Mouse (Mus musculus) kidney, postnatal 25 days (tissue): ENCODE results near the gene Exoc6b.
"Not testable (repeated sequence)": the region's sequence is repeated elsewhere in the genome, so short reads cannot be mapped to it uniquely, and the experiment has no call there.

ENCODE experiments used
- DNase-seq, 2 experiments: peaks; one replicate each; pipeline ENCODE4 v3.0.0; 2021; ENCODE audit warnings: mixed read lengths in 2 of 2

The Exoc6b gene

GRCm38 (mm10) chr6:85069023-85069985, at the start of gene Exoc6b:
Gene Exoc6b, minus strand, starts transcription at chr6:85069513.
- DNase-seq: peak; percentile 87 to 91

DNA sequence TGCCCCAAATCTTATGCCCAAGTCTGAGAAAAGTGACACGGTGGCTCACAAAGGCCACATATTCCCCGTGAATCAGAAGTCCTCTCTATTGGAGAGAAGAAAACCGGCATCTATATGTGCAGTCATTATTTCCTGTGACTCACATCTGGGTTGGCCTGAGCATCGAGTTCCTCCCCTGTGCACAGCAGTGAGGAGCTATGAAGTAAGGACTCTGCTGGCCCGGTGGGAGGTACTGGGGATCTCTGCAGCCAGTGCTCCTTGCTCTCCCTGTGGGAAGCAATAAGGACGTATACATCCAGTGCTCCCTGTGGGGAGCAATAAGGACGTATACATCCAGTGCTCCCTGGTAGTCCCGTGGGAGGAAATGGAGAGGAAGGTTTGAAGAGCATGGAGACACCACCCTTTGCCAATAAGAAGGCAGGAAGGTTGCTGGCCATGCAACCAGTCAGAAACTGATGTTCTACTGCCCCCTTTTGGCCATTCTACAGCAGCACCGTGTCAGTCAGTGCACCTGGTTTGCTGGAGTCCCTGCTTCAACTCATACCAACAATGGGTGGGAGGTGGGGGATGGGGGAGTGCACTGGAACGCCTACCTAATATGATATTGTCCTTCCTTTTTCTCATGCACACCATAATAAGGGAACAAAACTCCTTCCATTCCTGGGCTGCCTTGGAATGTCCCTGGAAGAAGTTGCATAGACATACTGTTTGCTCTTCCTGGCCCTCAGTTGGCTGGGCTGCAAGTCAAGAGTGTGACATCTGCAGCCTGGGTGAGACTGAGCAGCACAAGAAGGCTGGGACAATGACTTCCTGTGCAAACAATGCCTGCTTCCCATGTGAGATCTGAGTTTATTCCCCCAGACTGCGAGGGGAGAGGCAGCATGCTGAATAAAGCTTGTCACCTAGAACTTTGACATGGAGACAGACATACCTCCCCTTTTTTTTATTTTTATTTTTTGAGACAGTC, 48.5 kb upstream of the Exoc6b start:
- DNase-seq: peak; percentile 58 to 63

DNA sequence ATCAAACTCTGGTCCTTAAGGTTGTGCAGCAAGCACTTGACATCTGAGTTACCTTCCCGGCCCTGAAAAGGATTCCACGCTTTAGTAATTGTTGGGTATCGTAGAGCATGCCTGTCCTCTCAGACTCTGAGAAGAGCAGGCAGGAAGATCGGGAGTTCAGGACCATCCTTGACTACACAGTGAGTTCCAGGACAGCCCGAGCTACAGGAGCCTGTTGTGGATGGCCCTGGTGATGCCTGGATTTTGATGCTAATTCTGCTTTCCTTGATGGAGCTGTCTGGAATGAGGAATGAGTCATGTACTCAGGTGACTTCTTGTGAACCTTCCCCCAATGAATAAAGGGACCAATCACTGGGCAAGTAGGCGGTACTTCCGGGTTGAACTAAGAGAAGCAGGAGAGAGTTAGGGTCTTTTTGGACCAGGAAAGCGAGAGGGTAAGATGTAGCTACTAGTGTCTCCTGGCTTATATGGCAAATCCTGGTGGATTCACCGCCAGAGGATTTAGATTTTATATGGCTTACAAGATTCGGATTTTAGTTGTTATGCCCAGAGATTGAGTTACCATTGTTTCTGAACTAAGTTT, 35.8 kb upstream of the Exoc6b start:
- DNase-seq: no peak

DNA sequence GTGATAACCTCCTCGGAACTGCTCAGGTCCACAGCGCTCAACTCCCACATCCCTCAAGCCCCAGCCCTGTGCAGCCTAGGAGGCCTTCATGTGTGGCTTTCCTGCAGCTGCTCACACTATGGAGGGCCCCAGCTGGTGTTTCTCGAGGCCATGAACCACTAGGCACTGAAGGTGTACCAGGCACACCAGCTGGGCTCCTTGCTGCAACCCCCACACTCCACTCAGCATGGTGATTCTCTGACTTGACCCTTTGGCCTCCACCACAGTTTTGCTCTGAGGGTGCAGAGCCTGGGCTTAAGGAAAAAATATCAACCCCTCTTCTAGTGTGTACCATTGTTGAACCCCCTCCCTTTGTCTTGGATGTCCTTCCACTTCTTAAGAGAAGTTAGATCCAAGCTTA, 34.0 kb upstream of the Exoc6b start:
- DNase-seq: no peak

- DNase-seq: peak; percentile 40
Observed at GRCm38 (mm10) chr6:85096441-85096840, 27.1 kb upstream of the Exoc6b start.

DNA sequence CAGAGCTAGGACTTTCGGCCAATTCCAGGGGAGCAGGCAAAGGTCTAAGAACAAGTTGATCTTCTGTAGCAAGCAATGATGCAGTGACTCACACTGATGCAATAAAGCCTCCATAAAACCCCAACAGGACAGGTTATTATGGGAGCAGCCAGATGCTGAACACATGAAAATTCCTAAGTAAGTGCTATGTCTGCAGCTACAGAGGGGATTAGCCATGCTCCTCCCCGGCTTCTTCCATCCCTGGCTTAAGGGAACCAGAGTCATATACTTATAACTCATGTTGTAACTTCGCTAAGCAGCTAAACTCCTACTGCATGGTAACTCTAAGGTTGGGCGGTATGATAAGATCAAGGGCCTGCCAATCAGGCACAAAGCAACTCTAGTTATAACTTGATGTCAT, 18.1 kb upstream of the Exoc6b start:
- DNase-seq: no peak

DNA sequence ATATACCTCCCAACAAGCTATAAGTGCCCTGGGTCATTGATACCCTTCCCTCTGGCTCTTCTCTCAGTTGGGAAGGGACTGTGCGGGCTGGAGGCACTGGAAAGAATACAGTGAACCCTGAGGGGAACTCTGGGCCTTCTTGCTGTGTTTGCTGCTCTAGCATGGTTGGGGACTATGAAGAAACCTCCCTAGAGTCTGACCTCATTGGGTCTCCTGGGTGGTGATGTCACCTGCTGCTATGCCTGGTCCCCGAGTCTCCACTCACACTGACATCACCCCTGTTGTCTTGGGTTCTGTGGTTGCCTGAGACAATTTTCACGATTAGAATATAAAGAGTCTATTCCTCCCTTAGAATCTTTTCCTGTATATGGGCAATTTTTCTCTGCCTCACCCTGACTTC, 17.3 kb upstream of the Exoc6b start:
- no peak for DNase-seq

- not testable (repeated sequence) for DNase-seq
Observed at GRCm38 (mm10) chr6:85076179-85076720, 6.9 kb upstream of the Exoc6b start.

- DNase-seq: no peak
Observed at GRCm38 (mm10) chr6:85074996-85075395, 5.7 kb upstream of the Exoc6b start.

DNA sequence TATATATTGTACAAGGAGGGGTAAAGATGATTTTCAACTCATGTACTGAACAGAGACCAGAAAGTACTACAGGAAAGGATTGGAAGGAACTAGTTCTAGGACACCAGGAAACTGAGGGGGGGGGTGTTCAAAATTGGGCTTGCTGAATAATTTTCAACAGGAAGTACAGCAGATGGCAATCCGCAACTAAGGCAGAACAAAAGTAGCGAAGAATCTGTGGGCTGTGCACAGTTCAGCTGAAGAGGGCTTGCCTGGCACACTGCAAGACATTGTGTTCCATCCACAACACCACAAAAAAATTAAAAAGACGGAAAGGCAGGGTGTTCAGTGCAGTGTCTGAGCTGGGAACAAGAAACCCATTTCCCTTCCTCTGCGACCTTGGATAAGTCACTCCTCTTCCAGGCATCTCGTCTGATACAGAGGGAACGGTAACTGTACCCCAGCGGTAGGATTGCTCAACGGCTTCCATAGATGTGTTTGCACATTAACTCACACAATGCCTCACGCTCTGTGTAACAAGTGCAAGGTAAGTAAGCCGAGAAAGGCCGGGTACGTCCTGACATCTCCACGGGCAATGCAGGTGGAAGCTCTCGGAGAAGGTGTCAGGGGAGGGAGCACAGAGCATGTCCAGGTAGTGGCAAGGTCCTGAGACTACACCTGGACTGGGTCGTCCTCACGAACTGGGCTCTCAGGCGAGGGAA, 841 bp downstream of the Exoc6b start:
- DNase-seq: peak in 1 of 2 experiments; percentile 29

DNA sequence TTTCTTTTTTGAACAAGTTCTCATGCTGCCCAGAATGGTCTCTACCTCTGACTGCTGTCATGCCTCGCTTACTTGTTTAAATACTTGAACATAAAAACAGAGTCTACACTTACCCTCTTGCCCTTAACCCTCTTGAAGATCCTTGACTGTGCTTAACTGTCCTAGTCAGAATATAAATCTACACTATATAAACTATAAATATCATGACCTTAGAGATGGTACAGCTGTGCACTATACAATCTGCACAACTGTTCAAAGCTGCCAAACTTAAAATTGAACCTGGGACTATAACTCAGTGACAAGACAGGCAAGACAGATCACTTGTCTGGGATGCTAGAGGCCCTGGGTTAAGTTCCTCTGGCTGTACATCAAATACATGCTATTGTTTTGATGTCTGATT, 11.7 kb downstream of the Exoc6b start:
- no peak for DNase-seq

DNA sequence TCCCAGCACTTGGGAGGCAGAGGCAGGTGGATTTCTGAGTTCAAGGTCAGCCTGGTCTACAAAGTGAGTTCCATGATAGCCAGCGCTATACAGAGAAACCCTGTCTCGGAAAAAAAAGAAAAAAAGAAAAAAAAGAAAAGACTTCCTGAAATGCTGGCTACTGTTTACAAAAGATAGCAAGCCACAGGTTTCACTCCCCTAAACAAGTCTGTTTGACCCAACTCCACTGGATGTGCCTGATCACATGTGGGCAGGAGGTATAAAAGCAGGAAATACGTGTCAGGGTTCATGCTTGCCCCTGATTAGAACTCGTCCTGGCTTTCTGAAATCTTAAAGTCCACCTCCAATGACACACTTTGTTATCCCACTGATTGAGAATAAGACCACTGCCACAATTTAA, 18.2 kb downstream of the Exoc6b start:
- DNase-seq: no peak

DNA sequence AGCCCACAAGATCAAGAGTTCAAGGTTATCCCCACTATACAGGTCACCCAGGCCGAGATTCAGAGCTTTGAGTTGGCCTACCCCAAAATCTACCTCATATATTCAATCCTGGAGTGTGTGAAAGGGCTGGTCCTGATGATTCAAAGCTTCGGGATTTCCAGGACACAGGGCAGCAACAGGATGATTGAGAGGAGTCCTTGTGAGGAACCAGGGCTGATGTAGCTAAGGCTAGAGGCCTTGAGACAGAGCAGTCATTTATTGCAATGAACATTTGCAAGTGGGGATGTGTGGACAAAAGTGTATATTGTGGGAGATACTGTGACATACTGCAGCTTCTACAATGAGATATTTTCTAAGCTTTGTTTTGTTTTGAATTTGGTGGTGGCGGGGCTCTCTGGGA, 22.8 kb downstream of the Exoc6b start:
- no peak for DNase-seq

GRCm38 (mm10) chr6:85044621-85045152, 24.6 kb downstream of the Exoc6b start:
- DNase-seq: no peak

DNA sequence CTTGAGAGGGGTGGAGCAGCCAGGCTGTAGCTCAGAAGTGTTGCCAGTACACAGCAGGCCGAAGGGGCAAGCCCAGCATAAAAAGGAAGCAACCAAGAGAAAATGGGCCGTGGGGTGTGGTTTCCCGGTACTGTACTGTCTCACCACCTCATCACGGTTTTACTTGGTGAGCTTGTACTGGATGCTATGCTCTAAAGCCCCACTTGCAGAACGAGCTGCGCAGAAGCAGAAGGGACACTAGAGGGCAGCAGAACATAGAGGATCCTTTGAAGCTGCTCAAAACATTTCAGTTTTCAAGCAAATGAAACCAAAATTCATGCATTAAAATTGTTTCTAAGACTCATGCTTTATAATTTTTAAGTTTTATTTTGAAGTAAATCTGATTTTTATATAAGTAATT, 31.6 kb downstream of the Exoc6b start:
- peak; percentile 56 to 63 for DNase-seq

GRCm38 (mm10) chr6:85029671-85030070, 39.6 kb downstream of the Exoc6b start:
- DNase-seq: no peak

DNA sequence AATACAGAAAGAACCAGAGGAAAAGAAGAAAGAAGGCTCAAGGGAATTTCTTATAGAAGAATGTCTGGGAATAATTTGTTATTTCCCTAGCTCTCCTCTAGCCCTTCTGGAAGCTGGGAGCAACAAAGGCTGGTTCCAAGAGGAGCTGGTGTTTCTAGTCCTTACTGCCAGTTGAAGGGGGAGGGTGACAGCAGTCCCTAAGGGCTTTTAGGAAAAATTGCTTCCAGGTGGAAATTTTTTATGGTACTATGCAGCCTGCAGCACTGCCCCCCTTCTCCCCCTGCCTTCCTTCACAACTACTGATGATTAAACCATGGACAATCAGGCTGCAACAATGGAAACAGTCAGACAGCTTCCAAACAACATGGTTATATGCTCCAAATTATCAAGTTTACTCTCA, 44.9 kb downstream of the Exoc6b start:
- DNase-seq: no peak

- no peak for DNase-seq
Observed at GRCm38 (mm10) chr6:85017011-85017410, 52.3 kb downstream of the Exoc6b start.

DNA sequence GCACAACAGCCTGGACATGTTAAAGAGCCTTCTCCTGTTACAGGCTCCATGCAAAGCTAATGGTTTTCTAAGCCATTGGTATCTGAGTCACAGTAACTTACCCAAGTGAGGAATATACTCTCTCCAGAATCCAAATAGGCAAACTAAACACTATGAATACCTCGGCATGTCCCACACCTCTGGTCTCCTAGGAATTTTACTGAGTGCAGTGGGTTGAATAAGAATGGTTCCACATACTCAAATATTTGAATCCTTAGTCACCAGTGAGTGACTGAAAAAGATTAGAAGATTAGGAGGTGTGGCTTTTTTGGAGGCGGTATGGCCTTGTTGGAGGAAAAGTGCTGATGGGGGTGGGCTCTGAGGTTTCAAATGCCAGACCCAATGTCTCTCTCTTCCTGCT, 55.4 kb downstream of the Exoc6b start:
- DNase-seq: no peak

DNA sequence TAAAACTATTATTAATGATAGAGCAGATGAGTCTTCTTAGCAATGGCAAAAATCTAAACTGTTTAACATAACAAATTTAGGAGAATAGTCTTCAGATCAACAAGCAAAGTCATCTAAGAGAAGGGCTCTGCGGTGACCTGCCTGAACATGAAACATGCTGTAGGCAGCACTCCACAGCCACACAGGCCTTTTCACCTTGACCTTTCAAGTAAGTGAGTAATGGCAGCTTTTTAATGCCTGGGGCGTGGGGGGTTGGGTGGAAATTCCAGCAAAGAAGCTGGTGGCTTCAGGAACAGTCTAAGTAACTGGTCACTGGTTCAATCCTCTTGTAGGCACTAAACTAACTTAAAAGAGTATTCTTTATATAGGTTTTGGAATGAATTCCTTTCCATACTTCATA, 58.9 kb downstream of the Exoc6b start:
- peak; percentile 40 to 66 for DNase-seq

DNA sequence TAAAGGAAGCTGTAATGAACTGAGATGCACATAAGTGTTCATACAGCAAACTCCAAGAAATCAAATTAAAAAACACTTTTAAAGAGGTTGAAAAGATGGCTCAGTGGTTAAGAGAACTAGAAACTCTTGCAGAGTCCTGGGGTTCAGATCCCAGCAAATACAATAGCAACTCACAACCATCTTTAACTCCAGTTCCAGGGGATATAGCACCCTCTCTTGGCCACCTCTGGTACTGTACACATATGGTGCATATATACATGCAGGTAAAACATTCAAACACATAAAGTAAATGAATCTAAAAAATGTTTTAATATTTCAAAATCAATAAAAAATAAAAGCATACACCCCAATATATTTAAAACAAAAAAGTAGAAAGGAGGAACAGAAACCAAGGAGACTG, 73.9 kb downstream of the Exoc6b start:
- DNase-seq: no peak

- DNase-seq: no peak
Observed at GRCm38 (mm10) chr6:84976563-84976971, 92.7 kb downstream of the Exoc6b start.
